In genomic region chr9:78021256-78021655, GRCm38 (mm10) we compare ENCODE assay signal across 8 mouse cellular contexts. TPM values are rescaled to one million over a fixed set of nuclear protein-coding genes. Genes with fewer than 3 reads are reported as not detected.
DNase-seq lines count a peak whose midpoint lies in the region; ATAC-seq and TF ChIP-seq lines count a peak whose summit lies in the region.

No protein-coding gene starts in this region.

- peak; percentile 60; the same call in 1 of the 2 replicates for ATAC-seq in forebrain, embryonic 12.5 days (ENCODE audit: low FRiP score)
- ATAC-seq in forebrain, embryonic 14.5 days = no peak
- ATAC-seq in intestine, embryonic 16.5 days = no peak
- peak; percentile 52 for ATAC-seq in midbrain, postnatal 0 days (ENCODE audit: low FRiP score)
- ATAC-seq in erythroid progenitor cell, adult 5-6 weeks (replicated peaks; ENCODE audit: low FRiP score, poor library complexity, severe bottlenecking) = no peak

- TF ChIP-seq CTCF in midbrain, postnatal 0 days (IDR thresholded peaks at IDR 0.05) = no peak

- H3K36me3 ChIP-seq in forebrain, embryonic 12.5 days (replicated peaks) = no peaks in the 10 kb centered on the region
- no peaks in the 10 kb centered on the region for H3K36me3 ChIP-seq in forebrain, embryonic 14.5 days (ENCODE audit: control insufficient read depth, insufficient read depth, low read length)
- no peaks in the 10 kb centered on the region for H3K36me3 ChIP-seq in intestine, embryonic 16.5 days (ENCODE audit: control insufficient read depth, insufficient read depth, low read length)
- no peaks in the 10 kb centered on the region for H3K36me3 ChIP-seq in midbrain, postnatal 0 days (ENCODE audit: insufficient read depth, low read length)

- no peak overlapping the region for H3K4me2 ChIP-seq in forebrain, embryonic 12.5 days
- no peak overlapping the region for H3K4me2 ChIP-seq in forebrain, embryonic 14.5 days (ENCODE audit: low read length)
- H3K4me2 ChIP-seq in intestine, embryonic 16.5 days (ENCODE audit: low read depth, low read length) = no peak overlapping the region
- H3K4me2 ChIP-seq in midbrain, postnatal 0 days (ENCODE audit: low read depth, low read length, poor library complexity, severe bottlenecking) = no peak overlapping the region

- WGBS in forebrain, embryonic 12.5 days = 11% methylated on average over 9 of the region's 9 CpGs
- WGBS in forebrain, embryonic 14.5 days = 9% methylated on average over 9 of the region's 9 CpGs
- 36% methylated on average over 9 of the region's 9 CpGs for WGBS in intestine, embryonic 16.5 days
- WGBS in midbrain, postnatal 0 days = 12% methylated on average over 9 of the region's 9 CpGs

- no peak overlapping the region for H3K4me3 ChIP-seq in forebrain, embryonic 12.5 days (replicated peaks)
- H3K4me3 ChIP-seq in forebrain, embryonic 14.5 days (ENCODE audit: low read depth, low read length) = no peak overlapping the region
- no peak overlapping the region for H3K4me3 ChIP-seq in intestine, embryonic 16.5 days (ENCODE audit: low read length)
- no peak overlapping the region for H3K4me3 ChIP-seq in midbrain, postnatal 0 days (ENCODE audit: low read depth, low read length)

- peaks cover 16% of the 10 kb centered on the region for H3K4me1 ChIP-seq in forebrain, embryonic 12.5 days
- no peaks in the 10 kb centered on the region for H3K4me1 ChIP-seq in forebrain, embryonic 14.5 days (ENCODE audit: control insufficient read depth, insufficient read depth, low read length)
- H3K4me1 ChIP-seq in intestine, embryonic 16.5 days (ENCODE audit: control insufficient read depth, insufficient read depth, low read length) = peaks cover 22% of the 10 kb centered on the region
- H3K4me1 ChIP-seq in midbrain, postnatal 0 days (ENCODE audit: insufficient read depth, low read length) = no peaks in the 10 kb centered on the region

- no peak for DNase-seq in forebrain, embryonic 14.5 days (ENCODE audit: low spot score)
- DNase-seq in R1 (ENCODE audit: low read depth, low spot score) = peak; percentile 27
- peak; percentile 40 for DNase-seq in midbrain, postnatal 0 days (ENCODE audit: low spot score)
- DNase-seq in left cerebral cortex, adult 9 months (ENCODE audit: low spot score in 2 of 2) = no peak
- no peak for DNase-seq in layer of hippocampus, adult 8-10 months (ENCODE audit: low spot score in 2 of 2)

- no peak overlapping the region for H3K27ac ChIP-seq in forebrain, embryonic 12.5 days
- no peak overlapping the region for H3K27ac ChIP-seq in forebrain, embryonic 14.5 days (ENCODE audit: low read depth, low read length)
- peak overlapping the region; percentile 89 for H3K27ac ChIP-seq in intestine, embryonic 16.5 days (ENCODE audit: low read length)
- no peak overlapping the region for H3K27ac ChIP-seq in midbrain, postnatal 0 days (ENCODE audit: low read depth, low read length)

- no peak overlapping the region for H3K9ac ChIP-seq in forebrain, embryonic 12.5 days
- no peak overlapping the region for H3K9ac ChIP-seq in forebrain, embryonic 14.5 days (ENCODE audit: low read length)
- H3K9ac ChIP-seq in intestine, embryonic 16.5 days (ENCODE audit: low read depth, low read length) = no peak overlapping the region
- no peak overlapping the region for H3K9ac ChIP-seq in midbrain, postnatal 0 days (replicated peaks; ENCODE audit: low read length, poor library complexity, severe bottlenecking)

- 0 out of 2 replicates have a peak, but pooled peaks cover 3% of the 10 kb centered on the region for H3K27me3 ChIP-seq in forebrain, embryonic 12.5 days
- no peaks in the 10 kb centered on the region for H3K27me3 ChIP-seq in forebrain, embryonic 14.5 days (replicated peaks; ENCODE audit: control insufficient read depth, insufficient read depth, low read length)
- H3K27me3 ChIP-seq in intestine, embryonic 16.5 days (replicated peaks; ENCODE audit: control insufficient read depth, insufficient read depth, low read length) = no peaks in the 10 kb centered on the region
- no peaks in the 10 kb centered on the region for H3K27me3 ChIP-seq in midbrain, postnatal 0 days (ENCODE audit: insufficient read depth, low read length)

- H3K9me3 ChIP-seq in forebrain, embryonic 12.5 days = no peaks in the 10 kb centered on the region
- H3K9me3 ChIP-seq in forebrain, embryonic 14.5 days (replicated peaks; ENCODE audit: control insufficient read depth, low read length) = no peaks in the 10 kb centered on the region
- H3K9me3 ChIP-seq in intestine, embryonic 16.5 days (ENCODE audit: control insufficient read depth, low read length) = no peaks in the 10 kb centered on the region
- H3K9me3 ChIP-seq in midbrain, postnatal 0 days (ENCODE audit: low read length) = no peaks in the 10 kb centered on the region

RNA-seq across cellular contexts. Expression of gene Gcm1, which starts 30.5 kb away (rescaled TPM):
- polyA plus RNA-seq in forebrain, embryonic 12.5 days (2016; fragmentation: Nextera tagmentation; extraction: Ambion mirVana) = not detected in 2 replicates
- polyA plus RNA-seq in forebrain, embryonic 14.5 days (2014; fragmentation: Nextera tagmentation; extraction: Ambion mirVana) = not detected in 2 replicates
- not detected in 2 replicates for polyA plus RNA-seq in intestine, embryonic 16.5 days (2015; fragmentation: Nextera tagmentation; extraction: Ambion mirVana)
- not detected in 2 replicates for total RNA-seq in midbrain, postnatal 0 days (2014; rRNA removed)
- polyA plus RNA-seq in midbrain, postnatal 0 days (2015; fragmentation: Nextera tagmentation; extraction: Ambion mirVana) = not detected in 2 replicates
- not detected in 2 replicates for total RNA-seq in erythroid progenitor cell, adult 5-6 weeks (2015; ENCODE audit: low replicate concordance)
- not detected in 2 replicates for total RNA-seq in erythroid progenitor cell, adult 5-6 weeks (2017; ENCODE audit: low replicate concordance)
- total RNA-seq in layer of hippocampus, adult 8-10 months (2022) = not detected

Comparison
In these comparisons a context has a peak if more than half of its experiments do, and no peak if none do; other contexts are left out.
1. ATAC-seq: peak in forebrain, embryonic 12.5 days (single experiment) and midbrain, postnatal 0 days (single experiment); none in forebrain, embryonic 14.5 days (single experiment), intestine, embryonic 16.5 days (single experiment) and erythroid progenitor cell, adult 5-6 weeks (single experiment).
2. DNase-seq: peak in R1 (single experiment) and midbrain, postnatal 0 days (single experiment); none in forebrain, embryonic 14.5 days (single experiment), left cerebral cortex, adult 9 months (0 of 2) and layer of hippocampus, adult 8-10 months (0 of 2).